Mouse (Mus musculus): ENCODE data around the gene Cym.

Cym gene

DNA sequence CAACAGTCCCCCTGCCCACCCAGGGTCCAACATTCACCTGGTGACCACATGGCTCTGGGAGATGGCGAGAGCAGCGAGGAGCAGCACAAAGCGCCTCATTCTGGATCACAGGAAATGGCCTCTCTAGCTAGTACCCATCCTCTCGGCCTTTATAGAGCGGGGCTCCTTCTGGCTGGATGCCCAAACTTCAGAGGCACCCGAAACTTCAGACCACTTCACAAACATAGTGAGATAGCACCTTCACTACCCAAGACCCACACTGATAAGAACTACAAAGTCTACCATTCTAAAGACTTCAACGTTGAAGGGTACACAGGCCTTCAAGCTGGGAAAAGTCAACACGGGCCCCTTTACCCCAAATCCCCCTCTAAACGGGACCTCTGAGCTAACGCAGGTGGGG, at the start of gene Cym:
TSS of gene Cym (minus strand) at position 125 of the 400 bp plus-strand sequence.
- DNase-seq, result no peak

GRCm38 (mm10) chr3:107266814-107267345, 45.3 kb upstream of the Cym start:
- no peak for DNase-seq

DNA sequence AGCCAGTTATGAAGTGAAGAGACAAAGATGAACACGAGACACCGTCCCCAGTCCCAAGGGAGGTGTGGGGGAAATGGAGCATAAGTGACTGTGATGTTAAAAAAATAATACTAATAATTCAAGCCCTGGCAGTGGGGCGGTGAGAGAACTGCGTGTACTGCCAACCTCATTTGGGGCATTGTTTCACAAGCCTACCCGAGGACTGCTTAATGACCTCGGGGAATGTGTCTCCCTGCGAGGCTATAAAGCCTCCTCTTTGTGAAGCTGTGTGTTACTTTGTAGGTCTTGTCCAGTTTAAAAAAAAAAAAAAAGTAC, 40.3 kb upstream of the Cym start:
- peak; percentile 51 for DNase-seq

- no peak for DNase-seq
These were observed 39.7 kb upstream of the Cym start for GRCm38 (mm10) chr3:107260956-107261850.

GRCm38 (mm10) chr3:107257924-107258323, 36.4 kb upstream of the Cym start:
- DNase-seq, result no peak

DNA sequence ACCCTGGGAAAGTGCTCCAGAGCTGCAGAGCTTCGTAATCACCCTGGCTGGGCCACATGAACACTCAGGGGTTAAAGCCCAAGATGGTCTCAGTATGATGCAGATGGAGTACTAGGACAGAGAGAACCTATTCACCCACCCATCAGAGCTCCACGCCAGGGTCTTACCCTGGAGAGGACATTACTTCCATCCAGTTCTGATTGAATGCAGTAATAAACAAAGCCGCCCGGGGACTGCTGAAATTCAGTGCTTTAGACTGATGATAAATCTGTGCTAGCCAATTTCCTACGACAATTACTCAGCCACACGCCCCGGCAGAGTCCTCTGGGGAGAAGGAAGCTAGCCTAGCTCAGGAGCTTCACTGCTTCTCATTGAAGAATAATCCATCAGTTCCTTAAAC, 35.2 kb upstream of the Cym start:
- DNase-seq, result no peak

DNA sequence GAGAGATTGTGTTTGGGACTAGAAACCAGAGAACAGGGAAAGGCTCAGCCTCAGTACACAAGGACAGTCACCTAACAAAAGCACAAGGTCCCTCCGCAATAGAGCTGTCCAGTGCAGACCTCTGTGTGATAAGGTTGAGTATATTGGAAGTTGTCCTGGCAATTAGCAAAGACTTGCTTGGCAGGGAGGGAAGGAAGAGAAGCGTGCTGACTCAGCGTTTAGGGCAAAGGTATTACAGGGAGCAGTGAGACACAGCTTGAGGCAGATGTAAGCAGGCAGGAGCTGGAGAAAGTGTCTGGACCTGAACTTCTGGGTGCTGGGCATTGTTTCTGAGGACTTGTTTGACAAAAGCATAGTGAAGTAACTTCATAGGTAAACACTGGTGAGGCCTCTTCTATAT, 34.5 kb upstream of the Cym start:
- no peak for DNase-seq

- no peak for DNase-seq
These were observed 32.4 kb upstream of the Cym start for GRCm38 (mm10) chr3:107253925-107254324.

DNA sequence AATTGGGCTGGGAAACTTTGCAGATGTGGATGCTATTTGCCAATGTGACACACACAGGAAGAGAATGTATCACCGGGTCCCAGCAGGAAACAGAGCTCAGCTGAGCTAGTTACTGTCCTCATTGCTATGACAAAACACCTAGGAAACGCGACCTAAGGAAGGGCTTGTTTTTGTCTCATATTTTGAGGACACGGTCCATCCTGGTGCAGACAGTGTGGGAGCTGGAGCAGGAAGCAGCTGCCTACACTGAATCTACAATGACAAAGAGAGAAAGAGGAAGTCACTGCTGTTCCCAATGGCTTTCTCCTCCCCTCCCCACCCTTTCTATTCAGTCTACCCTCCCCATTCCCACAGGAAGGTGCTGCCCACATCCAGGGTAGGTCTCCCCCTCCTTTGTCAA, 30.5 kb upstream of the Cym start:
- peak; percentile 38 for DNase-seq

- peak; percentile 48 for DNase-seq
These were observed 28.8 kb upstream of the Cym start for GRCm38 (mm10) chr3:107250320-107250719.

GRCm38 (mm10) chr3:107249042-107249441, 27.5 kb upstream of the Cym start:
- DNase-seq, result no peak

DNA sequence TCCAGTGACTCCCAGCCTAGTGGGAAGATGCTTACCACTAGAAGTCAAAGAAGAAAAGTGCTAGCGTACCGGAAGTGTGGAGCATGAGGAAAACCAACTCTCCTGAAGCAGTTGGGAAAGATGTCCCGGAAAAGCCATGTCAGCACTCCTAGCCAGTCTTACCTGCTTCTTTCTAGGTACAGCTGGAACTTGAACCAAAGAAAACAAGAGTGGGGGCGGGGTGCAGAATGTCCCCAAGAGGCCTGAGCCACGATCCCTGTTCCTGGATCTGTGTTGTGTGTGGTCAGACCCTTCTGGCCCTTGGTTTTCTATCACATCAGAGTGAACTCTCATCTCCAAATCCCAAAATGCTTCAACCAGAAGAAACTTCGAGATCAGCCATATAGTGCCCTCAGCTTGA, 25.3 kb upstream of the Cym start:
- no peak for DNase-seq

- no peak for DNase-seq
These were observed 20.0 kb upstream of the Cym start for GRCm38 (mm10) chr3:107241389-107242094.

DNA sequence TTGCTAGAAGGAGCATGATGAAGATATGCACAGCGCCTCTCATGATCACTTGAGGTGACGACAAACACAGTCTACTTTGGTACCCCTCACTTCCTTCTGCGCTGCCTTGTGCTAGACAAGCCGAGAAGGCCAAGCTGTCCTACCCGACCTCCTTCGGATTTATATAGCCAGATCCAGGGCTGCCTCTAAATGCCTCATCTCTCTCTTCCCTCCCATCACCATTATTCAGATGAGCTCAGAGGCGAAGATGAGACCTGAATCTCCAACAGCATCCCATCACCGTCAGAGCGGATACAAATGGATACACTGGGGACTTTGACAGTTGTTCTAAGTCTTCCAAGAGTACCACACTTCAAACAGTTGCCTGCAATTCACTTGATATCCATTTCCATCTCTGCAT, 18.1 kb upstream of the Cym start, which contains the start of gene Prok1:
TSS of gene Prok1 (minus strand) at position 101 of the 400 bp plus-strand sequence.
- DNase-seq, result no peak

DNA sequence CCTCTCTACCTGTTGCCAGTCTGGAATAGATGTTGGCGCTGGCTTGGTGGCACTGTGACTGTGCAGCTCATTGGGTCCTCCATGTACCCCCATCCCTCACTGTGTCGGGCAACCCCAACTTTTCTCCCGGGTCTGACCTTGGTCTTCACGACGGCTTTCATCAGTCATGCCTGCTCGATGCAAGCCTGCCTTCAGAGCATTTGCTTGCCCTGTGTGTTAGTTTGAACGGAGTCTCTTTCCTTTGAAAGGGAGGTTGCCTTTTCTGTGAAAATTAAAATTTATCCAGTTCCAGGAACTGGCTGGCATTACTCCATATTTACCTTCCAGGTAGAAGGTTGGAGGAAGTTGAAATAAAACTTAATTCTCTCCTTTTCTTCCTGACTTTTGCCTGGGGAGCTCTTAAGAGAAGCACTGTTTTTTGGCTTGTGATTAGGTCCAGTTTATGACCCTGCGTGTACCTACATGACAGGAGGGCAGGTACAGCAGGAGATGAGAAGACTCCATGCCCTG, 17.0 kb upstream of the Cym start:
- DNase-seq, result no peak

GRCm38 (mm10) chr3:107238051-107238450, 16.5 kb upstream of the Cym start:
- no peak for DNase-seq

DNA sequence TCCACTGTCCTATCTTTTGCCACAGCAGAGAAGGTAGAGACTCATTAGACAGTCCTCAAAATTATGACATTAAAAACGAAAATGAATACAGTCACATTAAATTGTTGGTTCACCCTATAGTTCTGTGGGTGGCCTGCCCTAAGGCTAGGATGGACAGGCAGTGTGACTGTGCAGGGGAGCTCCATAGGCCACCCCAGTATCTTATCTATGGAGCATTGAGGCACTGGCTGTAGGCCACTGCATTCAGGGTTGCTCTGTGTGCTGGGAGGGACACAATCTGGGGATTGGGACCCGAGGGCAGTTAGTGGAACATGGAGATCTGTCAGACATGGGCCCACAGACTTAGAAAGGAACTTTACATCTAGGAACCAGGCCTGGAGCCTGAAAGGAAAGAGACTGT, 12.4 kb upstream of the Cym start:
- no peak for DNase-seq

DNA sequence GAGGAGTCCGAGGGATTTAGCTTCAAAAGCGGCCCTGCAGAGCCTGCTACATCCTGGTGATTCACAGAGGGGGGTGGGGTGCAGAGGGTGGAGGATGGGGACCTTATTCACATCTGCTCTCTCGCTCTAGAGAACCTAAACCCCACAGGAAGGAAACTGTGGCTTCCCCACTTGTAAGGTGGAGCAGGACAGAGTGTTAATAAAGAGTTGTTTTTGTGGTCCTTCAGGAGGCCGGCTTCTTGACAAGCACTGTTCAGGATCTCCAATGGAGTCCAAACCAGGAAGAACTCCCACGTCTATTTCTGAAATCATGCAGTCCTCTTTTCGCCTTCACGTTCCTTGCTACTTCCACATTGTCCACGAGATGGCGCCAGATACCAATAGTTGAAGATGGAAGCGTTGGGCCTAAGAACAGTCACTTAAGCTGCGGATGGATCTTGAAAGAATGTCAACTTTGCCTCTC, 11.8 kb upstream of the Cym start:
- DNase-seq, result peak; percentile 86

GRCm38 (mm10) chr3:107231202-107231601, 9.7 kb upstream of the Cym start:
- no peak for DNase-seq

DNA sequence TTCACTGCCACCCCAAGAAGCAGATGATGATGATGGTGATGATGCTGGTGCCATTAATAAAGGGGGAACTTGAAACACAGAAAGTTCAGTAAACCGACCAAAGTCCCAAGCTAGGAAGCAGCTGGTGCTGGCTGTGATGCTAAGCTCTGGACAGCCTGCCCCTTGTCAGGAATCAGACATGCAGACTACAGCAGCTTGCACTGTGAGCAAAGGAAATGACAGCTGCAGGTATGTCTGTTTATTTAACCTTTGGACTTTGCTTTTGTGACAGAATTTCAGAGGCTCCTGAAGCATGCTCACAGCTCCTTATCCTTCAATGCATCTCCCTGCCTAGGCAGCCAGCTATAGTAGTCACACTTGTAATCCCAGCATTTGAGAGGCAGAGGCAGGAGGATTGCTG, 9.0 kb upstream of the Cym start, which contains the start of gene A630076J17Rik:
TSS of gene A630076J17Rik (plus strand) at position 88 of the 400 bp plus-strand sequence.
- DNase-seq, result no peak

- DNase-seq, result no peak
These were observed 8.3 kb upstream of the Cym start for GRCm38 (mm10) chr3:107229822-107230221.

DNA sequence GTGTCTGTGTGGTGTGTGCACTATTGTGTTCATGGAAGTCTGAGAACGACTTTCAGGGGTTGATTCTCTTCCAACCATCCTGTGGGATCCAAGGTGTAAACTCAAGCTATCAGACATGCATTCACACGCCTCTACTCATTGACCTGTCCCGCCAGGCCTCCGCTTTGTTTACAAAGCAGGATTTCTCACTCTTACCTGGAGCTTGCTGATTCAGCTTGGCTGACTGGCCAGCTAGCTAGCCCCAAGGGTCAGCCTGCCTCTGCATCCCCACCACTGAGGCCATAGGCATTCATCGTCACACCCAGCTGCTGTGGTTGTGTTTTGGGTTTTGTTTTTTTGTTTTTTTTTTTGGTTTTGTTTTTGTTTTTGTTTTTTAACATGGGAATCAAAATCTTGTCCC, 7.7 kb upstream of the Cym start:
- DNase-seq, result no peak

DNA sequence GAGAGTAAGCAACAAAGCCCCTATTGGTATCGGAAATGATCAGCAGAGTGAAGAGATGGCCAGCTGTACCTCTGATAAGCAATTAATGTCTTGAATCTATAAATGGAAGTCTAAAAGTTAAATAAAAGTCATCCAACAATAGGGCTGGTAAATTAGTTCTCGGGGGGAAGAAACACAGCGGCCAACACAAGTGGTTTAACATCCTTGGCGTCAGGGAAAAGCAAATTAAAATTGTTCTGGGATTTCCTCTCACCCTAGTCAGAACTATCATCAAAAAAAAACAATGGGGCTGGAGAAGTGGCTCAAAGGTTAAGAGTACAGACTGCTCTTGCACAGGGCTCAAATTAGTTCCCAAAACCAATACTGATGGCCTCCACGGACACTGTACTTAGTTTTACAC, 4.3 kb upstream of the Cym start:
- no peak for DNase-seq

- DNase-seq, result peak; percentile 9
These were observed 1.7 kb upstream of the Cym start for GRCm38 (mm10) chr3:107223230-107223629.

Measured in lung, postnatal 36 days (tissue).